Mouse (Mus musculus): ENCODE measurements around the gene Vapa. TPM values are rescaled to one million over a fixed set of nuclear protein-coding genes. Genes with fewer than 3 reads are reported as not detected.

Vapa gene
- polyA plus RNA-seq, 1 experiment, result 96.0 TPM

DNA sequence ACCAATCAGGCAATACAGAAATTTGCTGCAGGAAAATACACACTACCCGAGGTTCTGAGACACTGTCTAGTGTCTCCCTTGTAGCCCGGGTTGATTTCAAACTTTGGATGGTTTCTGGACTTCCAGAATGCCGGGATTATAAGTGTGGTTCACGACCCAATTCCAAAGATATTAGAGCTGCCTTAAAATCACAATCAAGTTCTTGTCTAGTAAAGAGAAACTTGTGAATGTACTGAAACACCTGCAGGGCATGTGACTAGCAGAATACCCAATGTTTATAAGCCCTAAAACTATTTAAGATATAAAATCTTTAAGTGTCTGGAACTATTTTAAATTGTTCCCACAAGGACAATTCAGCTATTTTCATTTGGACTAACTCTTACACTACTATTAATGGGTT lies 1.6 kb downstream of the Vapa start:
- no peaks in the 10 kb centered on the region for H3K27me3 ChIP-seq (ENCODE audit: control insufficient read depth, insufficient read depth, low read length)
- H3K27ac ChIP-seq (ENCODE audit: insufficient read depth, low read depth, low read length), result no peak overlapping the region
- TF ChIP-seq CTCF (IDR thresholded peaks at IDR 0.05; ENCODE audit: extremely low read depth, insufficient read length, insufficient replicate concordance, low read depth, low read length) (no peak), POLR2A (IDR thresholded peaks at IDR 0.05; ENCODE audit: low read depth, low read length) (no peak)
- 1% methylated on average over 4 of the region's 4 CpGs for WGBS
- H3K4me1 ChIP-seq (ENCODE audit: control insufficient read depth, insufficient read depth, insufficient read length, low read length), result peaks cover 17% of the 10 kb centered on the region; the same call in 1 of the 2 replicates
- no peaks in the 10 kb centered on the region for H3K36me3 ChIP-seq (ENCODE audit: control insufficient read depth, insufficient read depth, low read length)
- no peak overlapping the region for H3K4me3 ChIP-seq (ENCODE audit: low read depth, low read length)

DNA sequence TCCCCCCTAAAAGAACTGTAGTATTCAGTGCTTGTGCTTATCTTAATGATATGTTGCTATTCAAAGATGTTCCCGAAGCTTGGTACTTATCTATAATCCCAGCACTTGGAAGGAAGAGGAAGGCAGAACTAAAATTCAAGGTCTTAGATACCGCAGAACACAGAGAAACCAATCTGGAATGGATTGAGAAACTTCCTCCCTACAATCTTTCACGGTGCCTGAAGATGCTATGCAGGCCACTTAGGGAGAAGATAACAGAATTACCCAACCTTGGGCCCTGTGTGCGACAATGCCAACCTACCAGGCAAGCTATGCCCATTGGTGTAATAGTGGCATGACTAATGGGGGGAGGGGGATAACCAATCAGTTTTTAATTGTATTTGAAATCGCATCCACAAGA lies 4.6 kb downstream of the Vapa start:
- Histone ChIP-seq H3K27ac (ENCODE audit: insufficient read depth, low read depth, low read length) (no peak overlapping the region), H3K36me3 (ENCODE audit: control insufficient read depth, insufficient read depth, low read length) (no peaks in the 10 kb centered on the region), H3K4me3 (ENCODE audit: low read depth, low read length) (no peak overlapping the region), H3K4me1 (ENCODE audit: control insufficient read depth, insufficient read depth, insufficient read length, low read length) (peaks cover 17% of the 10 kb centered on the region), H3K27me3 (ENCODE audit: control insufficient read depth, insufficient read depth, low read length) (no peaks in the 10 kb centered on the region)
- no peak for TF ChIP-seq CTCF (IDR thresholded peaks at IDR 0.05; ENCODE audit: extremely low read depth, insufficient read length, insufficient replicate concordance, low read depth, low read length)
- 26% methylated on average over 5 of the region's 5 CpGs for WGBS

DNA sequence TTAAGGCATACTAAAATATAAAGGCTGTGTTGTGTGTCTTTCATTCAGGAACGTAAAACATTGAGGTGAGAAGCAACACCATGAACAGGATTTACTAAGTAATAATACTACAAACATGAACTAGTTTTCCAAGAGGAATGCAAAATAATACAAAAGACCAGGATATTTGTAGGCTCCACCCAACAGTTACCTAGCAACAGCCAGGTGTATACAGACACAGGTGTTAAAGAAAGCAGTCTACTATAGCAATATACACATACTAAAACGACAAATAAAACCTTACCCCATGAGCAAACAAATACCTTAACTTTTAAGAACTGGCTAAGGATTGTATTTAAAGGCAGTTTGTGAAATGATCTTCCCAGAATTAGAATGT lies 5.1 kb downstream of the Vapa start:
- Histone ChIP-seq H3K4me3 (ENCODE audit: low read depth, low read length) (no peak overlapping the region), H3K27me3 (ENCODE audit: control insufficient read depth, insufficient read depth, low read length) (no peaks in the 10 kb centered on the region), H3K27ac (ENCODE audit: insufficient read depth, low read depth, low read length) (no peak overlapping the region), H3K4me1 (ENCODE audit: control insufficient read depth, insufficient read depth, insufficient read length, low read length) (peaks cover 17% of the 10 kb centered on the region), H3K36me3 (ENCODE audit: control insufficient read depth, insufficient read depth, low read length) (no peaks in the 10 kb centered on the region)
- WGBS, result 43% methylated on average over 2 of the region's 2 CpGs
- no peak for TF ChIP-seq CTCF (IDR thresholded peaks at IDR 0.05; ENCODE audit: extremely low read depth, insufficient read length, insufficient replicate concordance, low read depth, low read length)
- TF ChIP-seq POLR2A (IDR thresholded peaks at IDR 0.05; ENCODE audit: low read depth, low read length), result no peak

DNA sequence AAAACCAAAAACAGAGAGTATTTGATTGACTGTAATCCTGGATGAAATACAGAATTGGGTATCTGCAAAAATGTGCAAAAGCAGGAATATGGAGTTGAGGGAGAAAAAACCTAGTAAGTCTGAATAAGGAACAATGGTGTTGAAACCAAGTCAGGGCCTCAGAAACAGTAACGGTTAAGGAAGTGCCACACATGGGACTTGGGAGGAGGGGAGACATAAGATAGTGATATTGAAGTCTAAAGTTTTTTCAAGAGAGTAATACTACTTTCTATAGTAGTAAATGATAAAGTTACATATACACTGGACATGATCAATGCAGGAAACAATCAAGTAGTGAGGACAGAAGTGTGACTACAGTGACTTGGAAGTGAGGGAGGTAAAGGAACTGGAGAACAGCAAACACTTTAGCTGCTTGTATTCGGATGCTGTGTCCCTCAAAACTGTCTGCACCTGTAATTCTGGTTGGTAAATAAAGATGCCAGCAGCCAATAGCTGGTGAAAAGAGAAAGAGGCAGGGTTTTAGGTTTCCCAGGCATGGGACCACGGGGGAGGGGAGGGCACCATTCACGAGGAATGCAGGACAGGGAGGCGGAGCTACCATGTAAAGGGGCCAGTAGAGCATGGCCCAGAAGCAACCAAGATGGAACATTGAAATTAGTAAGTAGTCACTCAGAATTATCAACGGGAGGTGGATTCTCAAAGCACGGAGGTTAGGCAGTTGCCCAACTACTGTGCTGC lies 5.6 kb downstream of the Vapa start:
- 22% methylated on average over 7 of the region's 7 CpGs for WGBS
- peaks cover 17% of the 10 kb centered on the region for H3K4me1 ChIP-seq (ENCODE audit: control insufficient read depth, insufficient read depth, insufficient read length, low read length)
- H3K27ac ChIP-seq (ENCODE audit: insufficient read depth, low read depth, low read length), result no peak overlapping the region
- no peak overlapping the region for H3K4me3 ChIP-seq (ENCODE audit: low read depth, low read length)
- H3K27me3 ChIP-seq (ENCODE audit: control insufficient read depth, insufficient read depth, low read length), result no peaks in the 10 kb centered on the region
- no peaks in the 10 kb centered on the region for H3K36me3 ChIP-seq (ENCODE audit: control insufficient read depth, insufficient read depth, low read length)
- TF ChIP-seq POLR2A (IDR thresholded peaks at IDR 0.05; ENCODE audit: low read depth, low read length), result no peak
- no peak for TF ChIP-seq CTCF (IDR thresholded peaks at IDR 0.05; ENCODE audit: extremely low read depth, insufficient read length, insufficient replicate concordance, low read depth, low read length)

DNA sequence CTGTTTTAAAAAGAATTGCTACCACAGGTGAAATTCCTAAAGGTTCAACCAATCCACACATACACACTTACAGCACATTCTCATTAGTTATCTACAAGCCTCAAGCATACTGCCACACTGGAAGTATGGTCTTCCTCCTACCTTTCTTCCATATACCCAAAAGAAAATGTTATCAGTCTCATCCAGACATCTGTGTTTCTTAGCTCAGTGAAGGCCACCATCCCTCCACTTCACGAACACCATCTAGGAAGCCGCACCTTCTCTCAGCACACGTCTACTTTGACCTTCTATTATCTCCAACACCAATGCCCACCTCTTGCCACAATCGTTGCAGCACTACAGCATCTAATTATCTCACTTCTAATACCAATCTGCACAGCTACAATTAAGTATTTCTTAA lies 7.3 kb downstream of the Vapa start:
- no peak overlapping the region for H3K4me3 ChIP-seq (ENCODE audit: low read depth, low read length)
- no peaks in the 10 kb centered on the region for H3K27me3 ChIP-seq (ENCODE audit: control insufficient read depth, insufficient read depth, low read length)
- 21% methylated on average over 4 of the region's 4 CpGs for WGBS
- no peaks in the 10 kb centered on the region for H3K36me3 ChIP-seq (ENCODE audit: control insufficient read depth, insufficient read depth, low read length)
- H3K27ac ChIP-seq (ENCODE audit: insufficient read depth, low read depth, low read length), result no peak overlapping the region
- TF ChIP-seq CTCF (IDR thresholded peaks at IDR 0.05; ENCODE audit: extremely low read depth, insufficient read length, insufficient replicate concordance, low read depth, low read length) (no peak), POLR2A (IDR thresholded peaks at IDR 0.05; ENCODE audit: low read depth, low read length) (no peak)
- peaks cover 18% of the 10 kb centered on the region for H3K4me1 ChIP-seq (ENCODE audit: control insufficient read depth, insufficient read depth, insufficient read length, low read length)

DNA sequence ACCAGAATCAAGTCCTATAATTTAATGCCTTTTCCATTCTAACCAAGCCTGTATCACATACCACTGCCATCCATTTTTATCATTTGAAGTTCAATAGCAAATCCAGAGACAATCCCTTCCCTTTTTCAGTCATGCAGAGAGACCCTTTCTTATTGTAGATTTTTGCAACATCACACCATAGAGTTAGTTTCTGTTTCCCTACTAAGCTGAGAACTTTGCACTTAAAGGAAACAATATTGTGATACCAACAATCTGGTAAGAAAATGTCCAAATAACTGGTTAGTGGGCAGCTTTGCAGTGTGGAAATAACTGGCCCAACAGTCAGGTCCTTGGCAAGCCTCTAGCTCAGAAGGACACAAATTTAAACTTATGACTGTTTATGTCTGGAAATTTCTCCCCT lies 8.5 kb downstream of the Vapa start:
- no peak overlapping the region for H3K27ac ChIP-seq (ENCODE audit: insufficient read depth, low read depth, low read length)
- H3K36me3 ChIP-seq (ENCODE audit: control insufficient read depth, insufficient read depth, low read length), result no peaks in the 10 kb centered on the region
- no peak overlapping the region for H3K4me3 ChIP-seq (ENCODE audit: low read depth, low read length)
- H3K4me1 ChIP-seq (ENCODE audit: control insufficient read depth, insufficient read depth, insufficient read length, low read length), result peaks cover 18% of the 10 kb centered on the region
- no peaks in the 10 kb centered on the region for H3K27me3 ChIP-seq (ENCODE audit: control insufficient read depth, insufficient read depth, low read length)
- TF ChIP-seq POLR2A (IDR thresholded peaks at IDR 0.05; ENCODE audit: low read depth, low read length) (no peak), CTCF (IDR thresholded peaks at IDR 0.05; ENCODE audit: extremely low read depth, insufficient read length, insufficient replicate concordance, low read depth, low read length) (no peak)

DNA sequence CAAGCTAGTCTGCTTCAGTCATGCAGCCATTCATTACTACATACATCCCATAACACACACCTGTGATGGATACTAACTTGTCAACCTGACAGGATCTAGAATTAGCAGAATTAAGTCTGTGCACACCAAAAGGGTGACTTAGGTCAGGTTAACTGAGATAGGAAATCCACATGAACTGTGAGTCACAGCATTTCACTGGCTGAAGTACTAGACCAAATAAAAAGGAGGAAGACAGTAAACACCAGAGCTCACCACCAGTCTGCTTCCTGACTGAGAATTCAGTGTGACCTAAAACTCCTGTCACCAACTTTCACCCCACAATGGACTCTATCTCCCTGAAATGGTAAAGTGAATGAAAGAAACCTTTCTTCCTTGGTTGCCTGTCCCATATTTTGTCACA lies 9.0 kb downstream of the Vapa start:
- peaks cover 15% of the 10 kb centered on the region for H3K4me1 ChIP-seq (ENCODE audit: control insufficient read depth, insufficient read depth, insufficient read length, low read length)
- H3K27me3 ChIP-seq (ENCODE audit: control insufficient read depth, insufficient read depth, low read length), result no peaks in the 10 kb centered on the region
- H3K36me3 ChIP-seq (ENCODE audit: control insufficient read depth, insufficient read depth, low read length), result no peaks in the 10 kb centered on the region
- H3K4me3 ChIP-seq (ENCODE audit: low read depth, low read length), result no peak overlapping the region
- H3K27ac ChIP-seq (ENCODE audit: insufficient read depth, low read depth, low read length), result no peak overlapping the region
- no peak for TF ChIP-seq CTCF (IDR thresholded peaks at IDR 0.05; ENCODE audit: extremely low read depth, insufficient read length, insufficient replicate concordance, low read depth, low read length)
- no peak for TF ChIP-seq POLR2A (IDR thresholded peaks at IDR 0.05; ENCODE audit: low read depth, low read length)

Measured in small intestine, adult 2 months (tissue).